Mouse (Mus musculus) thymus, adult 2 months (tissue): Measurements from ENCODE around the gene Tubb3.

ENCODE experiments used
- CTCF ChIP-seq: fragments of 200-500 bp; IDR thresholded peaks from 2 replicates; pipeline ENCODE4 v1.5.1; 2012; ENCODE audit warnings: mild to moderate bottlenecking, control low read depth, low read length, moderate library complexity, borderline replicate concordance; ENCODE audit not compliant: control insufficient read depth, poor library complexity, insufficient read depth; ENCODE audit errors: extremely low read depth
- POLR2A ChIP-seq: fragments of 200-500 bp; IDR thresholded peaks from 2 replicates; pipeline ENCODE4 v1.6.1; 2012; ENCODE audit warnings: mild to moderate bottlenecking, low read length, control low read depth, moderate library complexity; ENCODE audit not compliant: control insufficient read depth, poor library complexity, insufficient read depth; ENCODE audit errors: extremely low read depth

DNA sequence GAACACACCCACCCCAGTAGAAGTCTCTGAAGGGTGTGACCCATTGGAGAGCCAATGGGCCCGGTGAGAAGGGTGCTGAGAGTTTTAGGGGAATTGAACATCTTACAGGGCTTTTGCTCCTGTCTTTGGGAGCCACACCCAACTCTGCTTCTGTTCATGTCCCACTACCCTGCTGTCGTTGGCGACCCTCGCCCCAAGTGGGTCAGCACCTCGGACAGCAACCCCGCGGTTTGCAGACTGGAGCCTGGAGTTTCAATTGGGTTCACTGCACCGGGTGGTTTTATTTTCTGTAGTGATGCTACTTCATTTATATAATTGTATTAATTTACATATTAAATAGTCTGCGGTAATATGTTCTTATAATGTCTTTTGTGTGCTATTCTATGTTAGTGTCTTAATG lies 3.0 kb downstream of the Tubb3 start:
- TF ChIP-seq POLR2A (no peak), CTCF (no peak)
